Mouse (Mus musculus): ENCODE data around the gene Tial1. TPM values are rescaled to one million over a fixed set of nuclear protein-coding genes. Genes with fewer than 3 reads are reported as not detected.

Tial1 gene
- polyA plus RNA-seq (2014; fragmentation: Illumina TruSeq; extraction: RNeasy Lipid Tissue Mini Kit (QIAGEN cat#74804); ENCODE audit: low read depth, low replicate concordance) = 106 TPM

GRCm38 (mm10) chr7:128461285-128462215 lies at the start of gene Tial1:
TSS of gene Tial1 (minus strand) at chr7:128461717.

DNA sequence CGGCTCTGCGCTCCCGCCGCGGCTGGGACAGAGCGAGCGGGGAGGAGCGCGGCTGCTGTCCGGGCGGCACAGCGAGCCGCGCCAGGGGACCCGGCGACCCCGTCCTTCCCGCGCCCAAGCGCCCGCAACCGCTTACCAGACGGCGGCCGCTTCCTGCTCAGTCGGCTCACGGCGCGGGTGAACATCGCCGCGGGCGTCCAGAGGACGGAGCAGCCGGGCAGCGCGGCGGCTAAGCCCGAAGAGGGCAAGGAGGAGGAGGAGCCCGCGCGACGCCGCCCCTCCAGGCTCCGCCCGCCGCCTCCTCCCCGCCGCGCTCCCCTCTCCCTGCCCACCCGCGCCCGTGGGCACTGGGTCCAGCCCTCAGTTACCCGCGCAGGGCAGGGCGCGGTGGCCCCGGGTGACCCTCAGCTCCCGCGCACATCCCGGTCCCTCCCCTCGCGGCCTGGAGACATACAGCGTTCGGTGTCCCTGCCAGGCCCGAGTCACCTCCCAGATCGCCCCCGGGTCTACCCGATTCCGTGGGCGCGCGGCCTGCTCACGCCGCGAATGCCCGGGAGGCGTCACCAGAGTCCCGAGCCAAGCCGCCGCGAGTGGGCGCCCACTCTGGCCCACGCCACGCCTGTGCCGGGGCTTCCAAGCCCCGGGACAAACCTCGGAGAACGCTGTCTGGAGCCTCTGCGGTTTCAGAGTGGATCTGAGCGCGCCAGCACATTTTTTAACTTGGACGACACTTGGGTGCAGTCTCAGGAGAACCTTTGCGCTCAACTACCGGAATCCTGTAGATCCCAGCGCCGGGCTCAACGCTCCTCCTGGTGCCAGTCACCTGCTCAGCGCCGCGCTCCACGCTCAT lies 43.4 kb downstream of the Tial1 start, which contains the start of gene Rgs10:
TSS of gene Rgs10 (minus strand) at position 829 of the 850 bp plus-strand sequence.

Other genes starting within 250 kb of the Tial1 start
- gene Armc5, start 224.4 kb downstream of the Tial1 start, polyA plus RNA-seq (2014; fragmentation: Illumina TruSeq; extraction: RNeasy Lipid Tissue Mini Kit (QIAGEN cat#74804); ENCODE audit: low read depth, low replicate concordance) = 0.13 TPM
- gene 9130023H24Rik, start 223.7 kb downstream of the Tial1 start, polyA plus RNA-seq (2014; fragmentation: Illumina TruSeq; extraction: RNeasy Lipid Tissue Mini Kit (QIAGEN cat#74804); ENCODE audit: low read depth, low replicate concordance) = 2.1 TPM
- 0.40 TPM for gene Tgfb1i1, start 214.9 kb downstream of the Tial1 start, polyA plus RNA-seq (2014; fragmentation: Illumina TruSeq; extraction: RNeasy Lipid Tissue Mini Kit (QIAGEN cat#74804); ENCODE audit: low read depth, low replicate concordance)
- not detected for gene Slc5a2, start 196.1 kb downstream of the Tial1 start, polyA plus RNA-seq (2014; fragmentation: Illumina TruSeq; extraction: RNeasy Lipid Tissue Mini Kit (QIAGEN cat#74804); ENCODE audit: low read depth, low replicate concordance)
- gene BC017158, start 163.5 kb downstream of the Tial1 start, polyA plus RNA-seq (2014; fragmentation: Illumina TruSeq; extraction: RNeasy Lipid Tissue Mini Kit (QIAGEN cat#74804); ENCODE audit: low read depth, low replicate concordance) = 3.4 TPM
- gene Rgs10, start 43.0 kb downstream of the Tial1 start, polyA plus RNA-seq (2014; fragmentation: Illumina TruSeq; extraction: RNeasy Lipid Tissue Mini Kit (QIAGEN cat#74804); ENCODE audit: low read depth, low replicate concordance) = 3.2 TPM
- gene Bag3, start 61.9 kb upstream of the Tial1 start, polyA plus RNA-seq (2014; fragmentation: Illumina TruSeq; extraction: RNeasy Lipid Tissue Mini Kit (QIAGEN cat#74804); ENCODE audit: low read depth, low replicate concordance) = 8.6 TPM
- 28.6 TPM for gene Inpp5f, start 149.6 kb upstream of the Tial1 start, polyA plus RNA-seq (2014; fragmentation: Illumina TruSeq; extraction: RNeasy Lipid Tissue Mini Kit (QIAGEN cat#74804); ENCODE audit: low read depth, low replicate concordance)

Data from liver, adult 10 weeks (tissue).